Mouse (Mus musculus): Measurements from ENCODE around the gene Bdkrb2. TPM values are rescaled to one million over a fixed set of nuclear protein-coding genes. Genes with fewer than 3 reads are reported as not detected.

Bdkrb2 gene
- polyA plus RNA-seq, 1 experiment from 2014 or later = not detected

DNA sequence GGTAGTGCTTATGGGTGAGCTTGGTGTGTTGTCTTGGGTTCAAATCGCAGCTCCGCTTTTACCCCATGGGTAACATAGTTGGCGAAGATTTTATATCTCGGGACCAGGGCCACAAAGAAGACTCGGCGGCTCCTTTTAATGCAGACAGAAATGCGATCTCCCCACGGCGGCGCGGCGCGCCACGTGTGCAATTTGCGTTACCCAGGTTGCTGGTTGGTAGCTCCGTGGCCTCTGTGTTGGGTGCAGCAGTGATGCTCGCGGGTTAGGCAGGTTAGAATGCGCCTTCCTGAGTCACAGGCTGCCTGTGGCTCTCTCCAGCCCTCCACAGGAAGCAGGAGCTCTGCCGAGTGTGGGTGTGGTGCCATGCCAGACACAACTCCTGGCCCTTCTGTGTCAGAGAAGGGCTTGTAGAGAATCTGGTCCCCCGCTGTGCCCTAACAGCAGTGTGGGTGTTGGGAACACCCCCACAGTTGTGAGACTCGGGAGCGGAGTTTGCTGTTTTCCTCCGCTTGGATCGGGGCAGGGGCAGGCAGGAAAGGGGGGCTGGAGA, 775 bp downstream of the Bdkrb2 start:
- Histone ChIP-seq H3K27ac (ENCODE audit: low read depth, low read length) (no peak overlapping the region), H3K9me3 (ENCODE audit: control insufficient read depth, low read length) (no peaks in the 10 kb centered on the region), H3K36me3 (ENCODE audit: control insufficient read depth, insufficient read depth, low read length) (no peaks in the 10 kb centered on the region), H3K9ac (ENCODE audit: low read depth, low read length) (no peak overlapping the region), H3K27me3 (replicated peaks; ENCODE audit: control insufficient read depth, insufficient read depth, low read length) (peaks cover 50% of the 10 kb centered on the region), H3K4me3 (ENCODE audit: low read depth, low read length) (no peak overlapping the region), H3K4me1 (replicated peaks; ENCODE audit: control insufficient read depth, insufficient read depth, low read length) (no peaks in the 10 kb centered on the region; the same call in 1 of the 2 replicates), H3K4me2 (peak overlapping the region; percentile 45)
- DNase-seq (ENCODE audit: low spot score) = no peak
- 13% methylated on average over 25 of the region's 25 CpGs for WGBS
- ATAC-seq (replicated peaks; ENCODE audit: low FRiP score) = no peak

DNA sequence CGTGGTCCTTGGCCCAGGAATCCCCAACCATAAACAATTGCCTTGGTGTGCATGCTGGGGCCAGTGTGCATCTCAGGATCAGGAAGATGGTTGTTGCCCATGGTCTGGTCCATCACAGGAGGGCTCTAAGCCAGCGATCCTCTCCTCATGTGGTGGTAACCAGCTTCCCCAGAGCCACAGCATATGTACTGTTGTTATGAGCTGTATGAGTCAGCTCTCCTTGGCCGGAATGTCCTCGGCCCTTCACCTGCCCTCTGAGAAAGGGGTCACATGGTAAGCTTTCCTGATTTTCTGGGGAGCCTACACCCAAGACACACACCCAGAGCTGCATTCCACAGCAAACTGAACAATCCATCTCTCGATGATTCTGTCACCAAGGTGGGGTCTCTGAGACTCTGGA, 2.2 kb downstream of the Bdkrb2 start:
- Histone ChIP-seq H3K9me3 (ENCODE audit: control insufficient read depth, low read length) (no peaks in the 10 kb centered on the region), H3K36me3 (ENCODE audit: control insufficient read depth, insufficient read depth, low read length) (no peaks in the 10 kb centered on the region), H3K27me3 (replicated peaks; ENCODE audit: control insufficient read depth, insufficient read depth, low read length) (peaks cover 50% of the 10 kb centered on the region), H3K4me2 (no peak overlapping the region), H3K4me1 (replicated peaks; ENCODE audit: control insufficient read depth, insufficient read depth, low read length) (no peaks in the 10 kb centered on the region; the same call in 1 of the 2 replicates), H3K9ac (ENCODE audit: low read depth, low read length) (no peak overlapping the region), H3K4me3 (ENCODE audit: low read depth, low read length) (no peak overlapping the region), H3K27ac (ENCODE audit: low read depth, low read length) (no peak overlapping the region)
- ATAC-seq (replicated peaks; ENCODE audit: low FRiP score) (no peak), DNase-seq (ENCODE audit: low spot score) (no peak)
- whole genome bisulfite sequencing = 66% methylated on average over 5 of the region's 5 CpGs

DNA sequence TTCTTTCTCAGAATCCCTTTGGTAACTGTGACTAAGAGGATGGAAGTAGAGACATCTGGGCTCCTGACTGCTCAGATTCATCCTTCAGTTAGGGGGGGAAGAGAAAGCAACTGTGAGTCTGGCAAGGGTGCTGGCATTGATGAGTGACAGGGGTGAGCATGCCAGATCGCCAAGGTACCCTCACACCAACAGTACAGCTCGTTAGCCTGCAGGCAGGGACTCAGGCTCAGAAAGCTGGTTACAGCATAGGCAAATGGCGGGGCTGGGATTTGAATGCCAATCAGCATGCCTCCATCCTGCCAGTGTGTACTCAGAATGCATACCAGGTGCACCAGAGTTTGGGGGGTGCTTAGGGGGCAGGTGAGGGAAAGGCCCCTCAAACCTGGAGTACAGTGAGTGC, 8.8 kb downstream of the Bdkrb2 start:
- Histone ChIP-seq H3K4me2 (no peak overlapping the region), H3K9me3 (ENCODE audit: control insufficient read depth, low read length) (no peaks in the 10 kb centered on the region), H3K36me3 (ENCODE audit: control insufficient read depth, insufficient read depth, low read length) (no peaks in the 10 kb centered on the region), H3K4me1 (replicated peaks; ENCODE audit: control insufficient read depth, insufficient read depth, low read length) (no peaks in the 10 kb centered on the region), H3K9ac (ENCODE audit: low read depth, low read length) (no peak overlapping the region), H3K27me3 (replicated peaks; ENCODE audit: control insufficient read depth, insufficient read depth, low read length) (no peaks in the 10 kb centered on the region), H3K4me3 (ENCODE audit: low read depth, low read length) (no peak overlapping the region), H3K27ac (ENCODE audit: low read depth, low read length) (no peak overlapping the region)
- WGBS = 70% methylated on average over 3 of the region's 3 CpGs
- DNase-seq (ENCODE audit: low spot score) (no peak), ATAC-seq (replicated peaks; ENCODE audit: low FRiP score) (no peak)

DNA sequence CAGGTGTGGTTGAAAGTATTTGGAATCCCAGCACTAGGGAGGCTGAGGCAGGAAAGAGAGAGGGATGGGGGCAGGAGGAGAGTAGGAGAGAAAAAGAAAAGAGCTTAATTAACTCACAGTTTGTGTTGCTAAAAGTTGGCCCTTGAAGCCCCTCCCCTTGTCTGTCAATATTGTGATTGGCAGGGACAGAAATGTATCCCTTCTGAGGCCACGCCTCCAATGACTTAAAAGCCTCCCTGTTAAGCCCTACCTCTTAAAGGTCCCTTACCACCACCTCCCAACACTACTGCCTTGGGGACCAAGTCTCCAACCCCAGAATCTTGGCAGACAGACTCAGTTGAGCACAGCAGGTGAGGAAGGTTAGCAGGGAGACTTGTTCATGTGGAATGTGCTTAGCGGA, 9.6 kb downstream of the Bdkrb2 start:
- Histone ChIP-seq H3K27me3 (replicated peaks; ENCODE audit: control insufficient read depth, insufficient read depth, low read length) (no peaks in the 10 kb centered on the region), H3K9ac (ENCODE audit: low read depth, low read length) (no peak overlapping the region), H3K4me1 (replicated peaks; ENCODE audit: control insufficient read depth, insufficient read depth, low read length) (no peaks in the 10 kb centered on the region), H3K9me3 (ENCODE audit: control insufficient read depth, low read length) (no peaks in the 10 kb centered on the region), H3K27ac (ENCODE audit: low read depth, low read length) (no peak overlapping the region), H3K36me3 (ENCODE audit: control insufficient read depth, insufficient read depth, low read length) (no peaks in the 10 kb centered on the region), H3K4me2 (no peak overlapping the region), H3K4me3 (ENCODE audit: low read depth, low read length) (no peak overlapping the region)
- WGBS = 74% methylated on average over 2 of the region's 2 CpGs
- ATAC-seq (replicated peaks; ENCODE audit: low FRiP score) (no peak), DNase-seq (ENCODE audit: low spot score) (no peak)

DNA sequence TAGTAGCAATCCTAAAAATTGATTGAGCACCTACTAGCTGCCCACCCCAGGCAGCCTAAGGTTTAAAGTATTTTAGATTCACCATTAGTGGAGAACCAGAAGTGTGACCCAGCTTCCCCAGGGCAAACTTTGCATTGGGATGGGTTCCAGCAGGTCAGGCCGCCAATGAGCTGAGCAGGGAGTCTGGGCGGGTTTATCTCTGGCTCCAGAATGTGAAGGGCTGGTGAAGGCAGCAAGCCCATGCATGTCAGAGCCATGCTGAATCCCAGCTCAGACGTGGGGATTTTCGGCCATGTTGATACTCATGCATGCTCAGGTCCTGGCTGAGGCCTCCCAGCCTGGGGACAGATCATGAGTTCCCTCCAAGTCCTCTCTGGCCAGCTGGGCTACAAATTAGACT, 11.3 kb downstream of the Bdkrb2 start:
- no peaks in the 10 kb centered on the region for H3K27me3 ChIP-seq (replicated peaks; ENCODE audit: control insufficient read depth, insufficient read depth, low read length)
- no peak overlapping the region for H3K9ac ChIP-seq (ENCODE audit: low read depth, low read length)
- H3K4me2 ChIP-seq = no peak overlapping the region
- no peak overlapping the region for H3K27ac ChIP-seq (ENCODE audit: low read depth, low read length)
- H3K9me3 ChIP-seq (ENCODE audit: control insufficient read depth, low read length) = no peaks in the 10 kb centered on the region
- H3K4me3 ChIP-seq (ENCODE audit: low read depth, low read length) = no peak overlapping the region
- 73% methylated on average over 4 of the region's 4 CpGs for WGBS
- ATAC-seq (replicated peaks; ENCODE audit: low FRiP score) (no peak), DNase-seq (ENCODE audit: low spot score) (no peak)
- no peaks in the 10 kb centered on the region for H3K4me1 ChIP-seq (replicated peaks; ENCODE audit: control insufficient read depth, insufficient read depth, low read length)
- no peaks in the 10 kb centered on the region for H3K36me3 ChIP-seq (ENCODE audit: control insufficient read depth, insufficient read depth, low read length)

DNA sequence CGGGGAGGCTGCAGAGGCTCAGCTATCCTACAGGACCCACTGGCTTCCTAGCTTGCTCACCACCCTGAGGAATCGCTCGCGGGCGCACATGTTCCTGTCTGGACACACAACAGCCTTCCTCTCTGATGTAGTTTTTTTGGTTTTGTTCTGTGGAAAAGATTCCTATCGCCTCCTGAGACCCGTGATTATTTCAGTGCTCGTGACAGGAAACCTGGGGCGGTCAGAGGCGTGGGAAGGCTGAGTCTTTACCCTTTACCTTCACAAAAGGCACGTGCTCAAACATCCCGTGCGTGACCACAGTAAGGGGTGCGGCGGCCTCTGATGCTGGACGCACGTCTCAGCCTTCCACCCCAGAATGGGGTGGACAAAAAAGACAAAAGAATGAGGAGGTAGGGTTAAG, 17.5 kb downstream of the Bdkrb2 start:
- Histone ChIP-seq H3K9ac (ENCODE audit: low read depth, low read length) (no peak overlapping the region), H3K4me1 (replicated peaks; ENCODE audit: control insufficient read depth, insufficient read depth, low read length) (peaks cover 9% of the 10 kb centered on the region), H3K9me3 (ENCODE audit: control insufficient read depth, low read length) (no peaks in the 10 kb centered on the region), H3K4me2 (no peak overlapping the region), H3K4me3 (ENCODE audit: low read depth, low read length) (no peak overlapping the region), H3K27me3 (replicated peaks; ENCODE audit: control insufficient read depth, insufficient read depth, low read length) (no peaks in the 10 kb centered on the region), H3K27ac (ENCODE audit: low read depth, low read length) (no peak overlapping the region), H3K36me3 (ENCODE audit: control insufficient read depth, insufficient read depth, low read length) (no peaks in the 10 kb centered on the region)
- no peak for ATAC-seq (replicated peaks; ENCODE audit: low FRiP score)
- WGBS = 71% methylated on average over 17 of the region's 17 CpGs
- no peak for DNase-seq (ENCODE audit: low spot score)

DNA sequence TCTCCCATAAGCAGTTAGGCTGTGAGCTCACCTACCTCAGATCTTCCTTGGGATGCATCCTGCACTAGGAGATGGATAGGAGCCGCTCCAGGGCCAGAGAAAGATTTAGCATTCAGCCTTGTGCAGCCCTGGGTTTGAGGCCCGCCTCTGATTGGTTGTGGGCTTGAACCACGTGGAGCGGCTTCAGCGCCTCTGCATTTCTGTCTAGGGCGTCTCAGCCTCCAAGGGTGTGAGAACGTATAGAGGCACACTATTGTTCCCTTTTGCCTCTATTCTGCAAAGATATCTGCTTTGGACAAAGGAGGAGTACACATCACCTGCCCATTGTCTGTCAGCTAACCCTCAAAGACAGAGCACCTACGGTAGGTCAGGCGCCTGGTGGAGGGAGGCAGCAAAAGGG, 19.5 kb downstream of the Bdkrb2 start:
- Histone ChIP-seq H3K4me2 (no peak overlapping the region), H3K36me3 (ENCODE audit: control insufficient read depth, insufficient read depth, low read length) (no peaks in the 10 kb centered on the region), H3K27me3 (replicated peaks; ENCODE audit: control insufficient read depth, insufficient read depth, low read length) (peaks cover 4% of the 10 kb centered on the region; the same call in 1 of the 2 replicates), H3K27ac (ENCODE audit: low read depth, low read length) (no peak overlapping the region), H3K9me3 (ENCODE audit: control insufficient read depth, low read length) (no peaks in the 10 kb centered on the region), H3K4me3 (ENCODE audit: low read depth, low read length) (no peak overlapping the region), H3K9ac (ENCODE audit: low read depth, low read length) (no peak overlapping the region), H3K4me1 (replicated peaks; ENCODE audit: control insufficient read depth, insufficient read depth, low read length) (peaks cover 9% of the 10 kb centered on the region)
- ATAC-seq (replicated peaks; ENCODE audit: low FRiP score) = no peak
- WGBS = 59% methylated on average over 9 of the region's 9 CpGs
- DNase-seq (ENCODE audit: low spot score) = no peak

DNA sequence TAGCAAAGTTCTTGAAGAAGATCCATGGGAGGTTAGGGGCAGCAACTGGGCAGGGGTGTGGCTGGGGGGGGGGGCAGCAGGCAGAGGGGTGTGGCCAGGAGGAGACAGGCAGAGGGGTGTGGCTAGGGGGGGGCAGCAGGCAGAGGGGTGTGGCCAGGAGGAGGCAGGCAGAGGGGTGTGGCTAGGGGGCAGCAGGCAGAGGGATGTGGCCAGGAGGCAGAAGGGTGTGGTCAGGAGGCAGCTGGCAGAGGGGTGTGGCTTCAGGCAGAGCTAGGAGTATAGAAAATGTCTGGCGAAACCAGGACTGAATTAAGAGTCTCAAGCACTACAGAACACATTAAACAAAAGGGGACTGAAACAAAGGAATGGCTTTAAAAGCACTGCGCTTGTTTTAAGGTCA, 20.5 kb downstream of the Bdkrb2 start:
- 22% methylated on average over 2 of the region's 2 CpGs for WGBS
- peak; percentile 84 for ATAC-seq (replicated peaks; ENCODE audit: low FRiP score)
- H3K36me3 ChIP-seq (ENCODE audit: control insufficient read depth, insufficient read depth, low read length) = no peaks in the 10 kb centered on the region
- no peak overlapping the region for H3K27ac ChIP-seq (ENCODE audit: low read depth, low read length)
- H3K4me2 ChIP-seq = peak overlapping the region; percentile 34
- DNase-seq (ENCODE audit: low spot score) = no peak
- H3K9me3 ChIP-seq (ENCODE audit: control insufficient read depth, low read length) = no peaks in the 10 kb centered on the region
- H3K4me3 ChIP-seq (ENCODE audit: low read depth, low read length) = no peak overlapping the region
- H3K4me1 ChIP-seq (replicated peaks; ENCODE audit: control insufficient read depth, insufficient read depth, low read length) = peaks cover 9% of the 10 kb centered on the region
- H3K9ac ChIP-seq (ENCODE audit: low read depth, low read length) = no peak overlapping the region
- H3K27me3 ChIP-seq (replicated peaks; ENCODE audit: control insufficient read depth, insufficient read depth, low read length) = peaks cover 4% of the 10 kb centered on the region; the same call in 1 of the 2 replicates

DNA sequence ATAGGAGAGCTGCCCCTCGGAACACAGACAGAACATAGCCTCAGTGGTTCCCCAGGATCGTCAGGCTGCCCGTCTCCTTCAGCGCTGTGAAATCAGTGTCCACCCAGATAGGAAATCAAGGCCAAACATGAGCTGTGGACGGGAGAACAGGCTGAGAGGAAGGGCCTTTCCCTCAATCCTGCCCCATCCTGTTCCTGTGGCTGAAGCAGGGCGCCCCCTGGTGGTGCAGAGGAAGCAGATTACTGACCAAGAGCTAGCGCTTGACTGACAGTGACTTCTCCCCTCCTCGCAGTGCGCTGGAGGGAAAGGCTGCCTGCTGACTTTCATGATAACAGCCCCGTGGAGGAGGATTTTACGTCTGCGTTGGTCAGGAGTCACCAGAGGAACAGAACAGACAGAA, 21.8 kb downstream of the Bdkrb2 start:
- H3K27ac ChIP-seq (ENCODE audit: low read depth, low read length) = no peak overlapping the region
- no peaks in the 10 kb centered on the region for H3K36me3 ChIP-seq (ENCODE audit: control insufficient read depth, insufficient read depth, low read length)
- peaks cover 9% of the 10 kb centered on the region for H3K4me1 ChIP-seq (replicated peaks; ENCODE audit: control insufficient read depth, insufficient read depth, low read length)
- WGBS = 9% methylated on average over 12 of the region's 12 CpGs
- peak; percentile 62 for DNase-seq (ENCODE audit: low spot score)
- no peak overlapping the region for H3K4me3 ChIP-seq (ENCODE audit: low read depth, low read length)
- ATAC-seq (replicated peaks; ENCODE audit: low FRiP score) = peak; percentile 42; the same call in 1 of the 2 replicates
- peaks cover 4% of the 10 kb centered on the region; the same call in 1 of the 2 replicates for H3K27me3 ChIP-seq (replicated peaks; ENCODE audit: control insufficient read depth, insufficient read depth, low read length)
- no peak overlapping the region for H3K9ac ChIP-seq (ENCODE audit: low read depth, low read length)
- H3K9me3 ChIP-seq (ENCODE audit: control insufficient read depth, low read length) = no peaks in the 10 kb centered on the region
- no peak overlapping the region for H3K4me2 ChIP-seq
